11 mouse cellular contexts compared by ENCODE assay signal in genomic region chr15:31184651-31185443, GRCm38 (mm10). TPM values are rescaled to one million over a fixed set of nuclear protein-coding genes. Genes with fewer than 3 reads are reported as not detected.
DNase-seq lines count a peak whose midpoint lies in the region; ATAC-seq and TF ChIP-seq lines count a peak whose summit lies in the region.
"Had no signal": no experiment of that assay in that cellular context is flagged by ENCODE, and none has a peak within 500 bp of the region (broad histone marks: within the 10 kb centered on the region; RNA-seq: fewer than 3 reads in every experiment).

No protein-coding gene starts in this region.

- H3K27ac ChIP-seq in testis, adult 2 months (ENCODE audit: control insufficient read depth, insufficient read depth, low read depth, low read length): peak overlapping the region; percentile 12; the same call in 1 of the 2 replicates
- peak overlapping the region; percentile 99 for H3K27ac ChIP-seq in embryonic fibroblast, embryonic 13.5 days (ENCODE audit: insufficient read depth, low read length)
- peak overlapping the region; percentile 35 for H3K27ac ChIP-seq in stomach, postnatal 0 days (replicated peaks)
- no peak overlapping the region for H3K27ac ChIP-seq in hindbrain, postnatal 0 days
- H3K27ac ChIP-seq: midbrain, embryonic 12.5 days had no signal

- no peaks in the 10 kb centered on the region for H3K4me1 ChIP-seq in testis, adult 2 months (ENCODE audit: control insufficient read depth, insufficient read depth, low read length)
- H3K4me1 ChIP-seq in embryonic fibroblast, embryonic 13.5 days (ENCODE audit: control insufficient read depth, insufficient read depth, low read length): peaks cover 28% of the 10 kb centered on the region
- H3K4me1 ChIP-seq in stomach, postnatal 0 days (replicated peaks; ENCODE audit: control insufficient read depth, insufficient read depth): no peaks in the 10 kb centered on the region
- no peaks in the 10 kb centered on the region for H3K4me1 ChIP-seq in hindbrain, postnatal 0 days (ENCODE audit: insufficient read depth, low read length)
- H3K4me1 ChIP-seq: midbrain, embryonic 12.5 days had no signal

- TF ChIP-seq CTCF in testis, adult 2 months (IDR thresholded peaks at IDR 0.05; ENCODE audit: control insufficient read depth, insufficient read depth, insufficient replicate concordance, low read depth, low read length): no peak
- TF ChIP-seq CTCF in embryonic fibroblast, embryonic 13.5 days (IDR thresholded peaks at IDR 0.05; ENCODE audit: borderline replicate concordance, insufficient read depth, low read length): no peak
- TF ChIP-seq CTCF in stomach, postnatal 0 days (IDR thresholded peaks at IDR 0.05; ENCODE audit: low read depth): no peak
- TF ChIP-seq CTCF in hindbrain, postnatal 0 days (IDR thresholded peaks at IDR 0.05; ENCODE audit: low read depth): no peak

- no peak overlapping the region for H3K9ac ChIP-seq in stomach, postnatal 0 days (ENCODE audit: low read length)
- no peak overlapping the region for H3K9ac ChIP-seq in hindbrain, postnatal 0 days (replicated peaks; ENCODE audit: low read length)
- H3K9ac ChIP-seq: midbrain, embryonic 12.5 days had no signal

- WGBS in stomach, postnatal 0 days: 33% methylated on average over 12 of the region's 12 CpGs
- WGBS in hindbrain, postnatal 0 days: 72% methylated on average over 12 of the region's 12 CpGs

- no peaks in the 10 kb centered on the region for H3K27me3 ChIP-seq in testis, adult 2 months (ENCODE audit: control insufficient read depth, insufficient read depth, low read length)
- no peaks in the 10 kb centered on the region for H3K27me3 ChIP-seq in stomach, postnatal 0 days (ENCODE audit: control insufficient read depth, insufficient read depth, low read length)
- no peaks in the 10 kb centered on the region for H3K27me3 ChIP-seq in hindbrain, postnatal 0 days (ENCODE audit: insufficient read depth, low read length)
- H3K27me3 ChIP-seq: midbrain, embryonic 12.5 days had no signal

- no peak for TF ChIP-seq EP300 in stomach, postnatal 0 days (optimal IDR thresholded peaks at IDR 0.05)

- no peaks in the 10 kb centered on the region for H3K9me3 ChIP-seq in stomach, postnatal 0 days (ENCODE audit: control insufficient read depth, low read length)
- no peaks in the 10 kb centered on the region for H3K9me3 ChIP-seq in hindbrain, postnatal 0 days (ENCODE audit: low read length)
- H3K9me3 ChIP-seq: midbrain, embryonic 12.5 days had no signal

- DNase-seq in testis, postnatal 10 days (ENCODE audit: low spot score): no peak
- DNase-seq in adipocyte (ENCODE audit: low spot score): peak; percentile 54
- DNase-seq in stomach, postnatal 0 days (ENCODE audit: low spot score): peak; percentile 40
- DNase-seq in hindbrain, postnatal 0 days (ENCODE audit: low spot score): no peak
- DNase-seq in spleen, postnatal 36 days (ENCODE audit: low spot score in 2 of 2): no peak
- DNase-seq: cerebellum, postnatal 14 days; kidney, adult 2 months; lung, postnatal 14 days had no signal

- no peaks in the 10 kb centered on the region for H3K36me3 ChIP-seq in testis, adult 2 months (ENCODE audit: control insufficient read depth, insufficient read depth, low read length)
- no peaks in the 10 kb centered on the region for H3K36me3 ChIP-seq in stomach, postnatal 0 days (ENCODE audit: control insufficient read depth, insufficient read depth, low read length)
- H3K36me3 ChIP-seq in hindbrain, postnatal 0 days (ENCODE audit: insufficient read depth, low read length): no peaks in the 10 kb centered on the region
- H3K36me3 ChIP-seq: midbrain, embryonic 12.5 days had no signal

- no peak overlapping the region for H3K4me3 ChIP-seq in testis, adult 2 months (ENCODE audit: control insufficient read depth, low read depth, low read length)
- H3K4me3 ChIP-seq in embryonic fibroblast, embryonic 13.5 days (ENCODE audit: insufficient read depth, low read length): no peak overlapping the region
- H3K4me3 ChIP-seq in stomach, postnatal 0 days (ENCODE audit: low read depth, low read length): no peak overlapping the region
- no peak overlapping the region for H3K4me3 ChIP-seq in hindbrain, postnatal 0 days (ENCODE audit: low read length)
- H3K4me3 ChIP-seq: midbrain, embryonic 12.5 days had no signal

- no peak for TF ChIP-seq POLR2A in testis, adult 2 months (IDR thresholded peaks at IDR 0.05; ENCODE audit: control insufficient read depth, low read depth, low read length)
- TF ChIP-seq POLR2A in embryonic fibroblast, embryonic 13.5 days (IDR thresholded peaks at IDR 0.05; ENCODE audit: low read depth, low read length): 0 out of 2 replicates have a peak, but pooled peaks have one; percentile 16

- ATAC-seq in stomach, postnatal 0 days (ENCODE audit: low FRiP score, low TSS enrichment): peak; percentile 68
- no peak for ATAC-seq in hindbrain, postnatal 0 days

- H3K4me2 ChIP-seq in stomach, postnatal 0 days (replicated peaks; ENCODE audit: low read depth): no peak overlapping the region
- no peak overlapping the region for H3K4me2 ChIP-seq in hindbrain, postnatal 0 days (ENCODE audit: low read depth, low read length)
- H3K4me2 ChIP-seq: midbrain, embryonic 12.5 days had no signal

RNA-seq across cellular contexts. Expression of gene Dap, which starts 39.3 kb away (rescaled TPM):
- 53.3 and 102 TPM in 2 replicates for polyA plus RNA-seq in testis, adult 2 months (2012; rRNA removed)
- polyA plus RNA-seq in embryonic fibroblast, embryonic 13.5 days (2011; ENCODE audit: insufficient read length, low read depth, missing spikeins): 214 and 257 TPM in 2 replicates
- 114 and 120 TPM in 2 replicates for polyA plus RNA-seq in stomach, postnatal 0 days (2015; fragmentation: Nextera tagmentation; extraction: Ambion mirVana)
- 17.6 and 39.0 TPM in 2 replicates for total RNA-seq in hindbrain, postnatal 0 days (2014; rRNA removed)
- 26.5 and 29.5 TPM in 2 replicates for polyA plus RNA-seq in hindbrain, postnatal 0 days (2015; fragmentation: Nextera tagmentation; extraction: Ambion mirVana)

Comparison
In these comparisons a context has a peak if more than half of its experiments do, and no peak if none do; other contexts are left out.
1. DNase-seq: peak in adipocyte (single experiment) and stomach, postnatal 0 days (single experiment); none in testis, postnatal 10 days (single experiment), hindbrain, postnatal 0 days (single experiment) and spleen, postnatal 36 days (0 of 2).